Mouse (Mus musculus): ENCODE measurements around the gene Cog5. TPM values are rescaled to one million over a fixed set of nuclear protein-coding genes. Genes with fewer than 3 reads are reported as not detected.

Cog5 gene
- polyA plus RNA-seq, 1 experiment from 2014 or later: 34.3 TPM

- ATAC-seq (ENCODE audit: low FRiP score) (no peak), DNase-seq (ENCODE audit: low spot score, missing footprints) (no peak)
- Histone ChIP-seq H3K9me3 (ENCODE audit: control insufficient read depth, low read length) (no peaks in the 10 kb centered on the region), H3K36me3 (ENCODE audit: control insufficient read depth, insufficient read depth, low read length) (no peaks in the 10 kb centered on the region), H3K9ac (ENCODE audit: low read length) (no peak overlapping the region), H3K27me3 (ENCODE audit: control insufficient read depth, insufficient read depth, low read length) (no peaks in the 10 kb centered on the region), H3K4me2 (no peak overlapping the region), H3K4me1 (ENCODE audit: control insufficient read depth, insufficient read depth, low read length) (no peaks in the 10 kb centered on the region), H3K4me3 (ENCODE audit: low read depth, low read length) (no peak overlapping the region), H3K27ac (ENCODE audit: low read depth, low read length) (no peak overlapping the region)
- WGBS: 58% methylated on average over 2 of the region's 2 CpGs
These were observed 101.5 kb downstream of the Cog5 start for GRCm38 (mm10) chr12:31755885-31756755.

- WGBS: 86% methylated on average over 3 of the region's 3 CpGs
- DNase-seq (ENCODE audit: low spot score, missing footprints) (peak; percentile 8), ATAC-seq (ENCODE audit: low FRiP score) (no peak)
- no peaks in the 10 kb centered on the region for H3K4me1 ChIP-seq (ENCODE audit: control insufficient read depth, insufficient read depth, low read length)
- H3K27me3 ChIP-seq (ENCODE audit: control insufficient read depth, insufficient read depth, low read length): no peaks in the 10 kb centered on the region
- H3K36me3 ChIP-seq (ENCODE audit: control insufficient read depth, insufficient read depth, low read length): no peaks in the 10 kb centered on the region
- no peak overlapping the region for H3K4me2 ChIP-seq
- no peak overlapping the region for H3K9ac ChIP-seq (ENCODE audit: low read length)
- no peak overlapping the region for H3K27ac ChIP-seq (ENCODE audit: low read depth, low read length)
- no peaks in the 10 kb centered on the region for H3K9me3 ChIP-seq (ENCODE audit: control insufficient read depth, low read length)
- H3K4me3 ChIP-seq (ENCODE audit: low read depth, low read length): no peak overlapping the region
These were observed 118.9 kb downstream of the Cog5 start for GRCm38 (mm10) chr12:31773612-31774011.

DNA sequence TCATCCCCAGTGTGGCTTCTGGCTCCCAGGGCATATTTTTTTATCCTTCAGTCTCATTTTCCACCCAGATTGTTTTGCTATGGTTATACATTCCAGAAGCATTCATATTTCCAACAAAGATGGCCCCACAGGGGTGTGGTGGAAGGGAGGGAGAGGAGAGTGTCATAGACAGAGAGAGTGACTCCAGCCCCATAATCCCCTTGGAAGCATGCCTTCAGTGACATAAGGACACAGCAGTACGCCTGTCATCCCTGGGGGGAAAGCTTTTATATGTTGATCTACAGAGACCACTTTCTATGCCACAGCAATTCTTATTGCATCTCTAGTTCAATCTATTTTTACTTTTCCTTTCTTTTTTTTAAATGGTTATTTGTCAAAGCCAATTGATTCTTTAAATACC lies 129.6 kb downstream of the Cog5 start:
- no peak overlapping the region for H3K4me2 ChIP-seq
- no peak for DNase-seq (ENCODE audit: low spot score, missing footprints)
- H3K9ac ChIP-seq (ENCODE audit: low read length): no peak overlapping the region
- no peak for ATAC-seq (ENCODE audit: low FRiP score)
- no peaks in the 10 kb centered on the region for H3K27me3 ChIP-seq (ENCODE audit: control insufficient read depth, insufficient read depth, low read length)
- no peaks in the 10 kb centered on the region for H3K9me3 ChIP-seq (ENCODE audit: control insufficient read depth, low read length)
- H3K4me1 ChIP-seq (ENCODE audit: control insufficient read depth, insufficient read depth, low read length): no peaks in the 10 kb centered on the region
- H3K27ac ChIP-seq (ENCODE audit: low read depth, low read length): no peak overlapping the region
- H3K4me3 ChIP-seq (ENCODE audit: low read depth, low read length): no peak overlapping the region
- H3K36me3 ChIP-seq (ENCODE audit: control insufficient read depth, insufficient read depth, low read length): no peaks in the 10 kb centered on the region
- WGBS: 86% methylated on average over 1 of the region's 1 CpGs

- DNase-seq (ENCODE audit: low spot score, missing footprints): no peak
- H3K27me3 ChIP-seq (ENCODE audit: control insufficient read depth, insufficient read depth, low read length): no peaks in the 10 kb centered on the region
- no peak for ATAC-seq (ENCODE audit: low FRiP score)
- no peaks in the 10 kb centered on the region for H3K9me3 ChIP-seq (ENCODE audit: control insufficient read depth, low read length)
- no peak overlapping the region for H3K4me2 ChIP-seq
- H3K4me1 ChIP-seq (ENCODE audit: control insufficient read depth, insufficient read depth, low read length): no peaks in the 10 kb centered on the region
- H3K4me3 ChIP-seq (ENCODE audit: low read depth, low read length): no peak overlapping the region
- no peak overlapping the region for H3K9ac ChIP-seq (ENCODE audit: low read length)
- no peak overlapping the region for H3K27ac ChIP-seq (ENCODE audit: low read depth, low read length)
- 92% methylated on average over 3 of the region's 3 CpGs for WGBS
- H3K36me3 ChIP-seq (ENCODE audit: control insufficient read depth, insufficient read depth, low read length): no peaks in the 10 kb centered on the region
These were observed 133.9 kb downstream of the Cog5 start for GRCm38 (mm10) chr12:31788530-31788929.

GRCm38 (mm10) chr12:31806410-31807154 lies 151.9 kb downstream of the Cog5 start:
- WGBS: 95% methylated on average over 5 of the region's 5 CpGs

GRCm38 (mm10) chr12:31818051-31818461 lies 163.4 kb downstream of the Cog5 start:
- Histone ChIP-seq H3K27me3 (ENCODE audit: control insufficient read depth, insufficient read depth, low read length) (no peaks in the 10 kb centered on the region), H3K36me3 (ENCODE audit: control insufficient read depth, insufficient read depth, low read length) (no peaks in the 10 kb centered on the region), H3K4me2 (no peak overlapping the region), H3K4me1 (ENCODE audit: control insufficient read depth, insufficient read depth, low read length) (no peaks in the 10 kb centered on the region), H3K9ac (ENCODE audit: low read length) (no peak overlapping the region), H3K27ac (ENCODE audit: low read depth, low read length) (no peak overlapping the region), H3K4me3 (ENCODE audit: low read depth, low read length) (no peak overlapping the region), H3K9me3 (ENCODE audit: control insufficient read depth, low read length) (no peaks in the 10 kb centered on the region)
- 90% methylated on average over 3 of the region's 3 CpGs for WGBS
- DNase-seq (ENCODE audit: low spot score, missing footprints): no peak
- no peak for ATAC-seq (ENCODE audit: low FRiP score)

More at GRCm38 (mm10) chr12:31806410-31807154, 151.9 kb downstream of the Cog5 start:
- no peak for ATAC-seq (ENCODE audit: low FRiP score)
- H3K4me1 ChIP-seq (ENCODE audit: control insufficient read depth, insufficient read depth, low read length): no peaks in the 10 kb centered on the region
- H3K4me3 ChIP-seq (ENCODE audit: low read depth, low read length): no peak overlapping the region
- no peak overlapping the region for H3K27ac ChIP-seq (ENCODE audit: low read depth, low read length)
- no peak overlapping the region for H3K4me2 ChIP-seq
- no peak for DNase-seq (ENCODE audit: low spot score, missing footprints)
- H3K36me3 ChIP-seq (ENCODE audit: control insufficient read depth, insufficient read depth, low read length): no peaks in the 10 kb centered on the region
- no peaks in the 10 kb centered on the region for H3K27me3 ChIP-seq (ENCODE audit: control insufficient read depth, insufficient read depth, low read length)
- H3K9me3 ChIP-seq (ENCODE audit: control insufficient read depth, low read length): no peaks in the 10 kb centered on the region
- no peak overlapping the region for H3K9ac ChIP-seq (ENCODE audit: low read length)

GRCm38 (mm10) chr12:31819096-31819495 lies 164.4 kb downstream of the Cog5 start:
- H3K9ac ChIP-seq (ENCODE audit: low read length): no peak overlapping the region
- ATAC-seq (ENCODE audit: low FRiP score): no peak

DNA sequence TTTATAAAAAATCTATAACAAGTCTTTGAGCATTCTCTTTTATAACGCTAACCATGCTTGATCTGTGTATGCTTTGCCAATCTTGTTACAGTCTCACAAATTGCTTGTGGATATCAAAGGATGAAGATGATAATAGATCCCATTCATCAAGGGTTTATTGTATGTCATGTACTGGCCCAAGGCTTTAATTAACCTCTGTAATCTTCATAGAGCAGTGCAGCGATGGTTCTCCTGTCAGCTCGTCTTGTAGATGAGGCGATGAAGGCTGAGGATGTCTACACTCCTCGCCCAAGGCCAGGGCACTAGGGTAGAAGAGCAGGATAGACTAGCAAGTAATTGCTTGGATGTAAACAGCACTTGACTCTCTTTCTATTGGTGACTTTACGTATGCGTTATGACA lies 164.9 kb downstream of the Cog5 start:
- no peaks in the 10 kb centered on the region for H3K27me3 ChIP-seq (ENCODE audit: control insufficient read depth, insufficient read depth, low read length)
- no peak for ATAC-seq (ENCODE audit: low FRiP score)
- no peak for DNase-seq (ENCODE audit: low spot score, missing footprints)
- H3K4me2 ChIP-seq: no peak overlapping the region
- H3K4me1 ChIP-seq (ENCODE audit: control insufficient read depth, insufficient read depth, low read length): no peaks in the 10 kb centered on the region
- no peaks in the 10 kb centered on the region for H3K36me3 ChIP-seq (ENCODE audit: control insufficient read depth, insufficient read depth, low read length)
- H3K4me3 ChIP-seq (ENCODE audit: low read depth, low read length): no peak overlapping the region
- no peak overlapping the region for H3K9ac ChIP-seq (ENCODE audit: low read length)
- H3K27ac ChIP-seq (ENCODE audit: low read depth, low read length): no peak overlapping the region
- WGBS: 89% methylated on average over 7 of the region's 7 CpGs
- H3K9me3 ChIP-seq (ENCODE audit: control insufficient read depth, low read length): no peaks in the 10 kb centered on the region

More at GRCm38 (mm10) chr12:31819096-31819495, 164.4 kb downstream of the Cog5 start:
- no peaks in the 10 kb centered on the region for H3K4me1 ChIP-seq (ENCODE audit: control insufficient read depth, insufficient read depth, low read length)
- no peak overlapping the region for H3K4me2 ChIP-seq
- H3K36me3 ChIP-seq (ENCODE audit: control insufficient read depth, insufficient read depth, low read length): no peaks in the 10 kb centered on the region
- no peak for DNase-seq (ENCODE audit: low spot score, missing footprints)
- H3K4me3 ChIP-seq (ENCODE audit: low read depth, low read length): no peak overlapping the region
- H3K27me3 ChIP-seq (ENCODE audit: control insufficient read depth, insufficient read depth, low read length): no peaks in the 10 kb centered on the region
- no peaks in the 10 kb centered on the region for H3K9me3 ChIP-seq (ENCODE audit: control insufficient read depth, low read length)
- no peak overlapping the region for H3K27ac ChIP-seq (ENCODE audit: low read depth, low read length)

GRCm38 (mm10) chr12:31823671-31824070 lies 169.0 kb downstream of the Cog5 start:
- Histone ChIP-seq H3K36me3 (ENCODE audit: control insufficient read depth, insufficient read depth, low read length) (no peaks in the 10 kb centered on the region), H3K9ac (ENCODE audit: low read length) (no peak overlapping the region), H3K4me1 (ENCODE audit: control insufficient read depth, insufficient read depth, low read length) (no peaks in the 10 kb centered on the region), H3K9me3 (ENCODE audit: control insufficient read depth, low read length) (no peaks in the 10 kb centered on the region), H3K4me3 (ENCODE audit: low read depth, low read length) (no peak overlapping the region), H3K27ac (ENCODE audit: low read depth, low read length) (no peak overlapping the region), H3K4me2 (no peak overlapping the region), H3K27me3 (ENCODE audit: control insufficient read depth, insufficient read depth, low read length) (no peaks in the 10 kb centered on the region)
- ATAC-seq (ENCODE audit: low FRiP score) (no peak), DNase-seq (ENCODE audit: low spot score, missing footprints) (no peak)
- WGBS: 65% methylated on average over 3 of the region's 3 CpGs
